Mouse (Mus musculus) embryo, embryonic 11 days (tissue): ENCODE results near the gene Atp2b2.
A peak's percentile ranks its signal among the peaks of the same experiment; 100 is the strongest.

Experiments
- DNase-seq: peaks from one replicate; pipeline ENCODE4 v3.0.0-alpha.2; 2015

Gene Atp2b2

GRCm38 (mm10) chr6:113886886-113887285 is 155.5 kb downstream of the Atp2b2 start:
- DNase-seq, result no peak

- no peak for DNase-seq
Observed at GRCm38 (mm10) chr6:113884806-113885205, 157.6 kb downstream of the Atp2b2 start.

- peak; percentile 21 for DNase-seq
Observed at GRCm38 (mm10) chr6:113883225-113883624, 159.2 kb downstream of the Atp2b2 start.

GRCm38 (mm10) chr6:113882396-113882795 is 160.0 kb downstream of the Atp2b2 start:
- no peak for DNase-seq

- DNase-seq, result peak; percentile 78
Observed at GRCm38 (mm10) chr6:113881561-113882243, 160.7 kb downstream of the Atp2b2 start.

- DNase-seq, result no peak
Observed at GRCm38 (mm10) chr6:113879366-113879765, 163.0 kb downstream of the Atp2b2 start.

GRCm38 (mm10) chr6:113878510-113879128 is 163.8 kb downstream of the Atp2b2 start:
- DNase-seq, result no peak

- no peak for DNase-seq
Observed at GRCm38 (mm10) chr6:113876585-113876984, 165.8 kb downstream of the Atp2b2 start.

- DNase-seq, result no peak
Observed at GRCm38 (mm10) chr6:113875201-113875600, 167.2 kb downstream of the Atp2b2 start.

GRCm38 (mm10) chr6:113872654-113873053 is 169.8 kb downstream of the Atp2b2 start:
- DNase-seq, result no peak

GRCm38 (mm10) chr6:113870775-113871174 is 171.6 kb downstream of the Atp2b2 start:
- no peak for DNase-seq

GRCm38 (mm10) chr6:113868552-113868951 is 173.9 kb downstream of the Atp2b2 start:
- no peak for DNase-seq

GRCm38 (mm10) chr6:113865699-113866098 is 176.7 kb downstream of the Atp2b2 start:
- DNase-seq, result no peak

- DNase-seq, result no peak
Observed at GRCm38 (mm10) chr6:113864812-113865211, 177.6 kb downstream of the Atp2b2 start.

- DNase-seq, result no peak
Observed at GRCm38 (mm10) chr6:113862955-113863354, 179.5 kb downstream of the Atp2b2 start.

GRCm38 (mm10) chr6:113861938-113862337 is 180.5 kb downstream of the Atp2b2 start:
- DNase-seq, result no peak

- DNase-seq, result no peak
Observed at GRCm38 (mm10) chr6:113861375-113861770, 181.0 kb downstream of the Atp2b2 start.

- no peak for DNase-seq
Observed at GRCm38 (mm10) chr6:113860735-113861374, 181.6 kb downstream of the Atp2b2 start.

GRCm38 (mm10) chr6:113860023-113860734 is 182.2 kb downstream of the Atp2b2 start:
- no peak for DNase-seq

GRCm38 (mm10) chr6:113858317-113858716 is 184.1 kb downstream of the Atp2b2 start:
- no peak for DNase-seq

GRCm38 (mm10) chr6:113857310-113857873 is 185.0 kb downstream of the Atp2b2 start:
- DNase-seq, result no peak

GRCm38 (mm10) chr6:113856790-113857189 is 185.6 kb downstream of the Atp2b2 start:
- no peak for DNase-seq

GRCm38 (mm10) chr6:113856095-113856646 is 186.2 kb downstream of the Atp2b2 start:
- no peak for DNase-seq
